Mouse (Mus musculus) left cerebral cortex, adult 8-10 months (tissue): ENCODE measurements around the gene Mbd4. TPM values are rescaled to one million over a fixed set of nuclear protein-coding genes. Genes with fewer than 3 reads are reported as not detected.
A peak's percentile ranks its signal among the peaks of the same experiment; 100 is the strongest.
"Not testable (repeated sequence)": the region's sequence is repeated elsewhere in the genome, so short reads cannot be mapped to it uniquely, and the experiment has no call there.

Source experiments
- DNase-seq, 2 experiments: peaks; one replicate each; pipeline ENCODE4 v3.0.0; 2022; ENCODE audit warnings: low spot score in 2 of 2
- total RNA-seq, 4 experiments: library from RNA; stranded (reverse); gene quantifications; 2 replicates each; pipeline ENCODE4 v1.2.4; 2022

Gene Mbd4
- total RNA-seq: 1 to 10 TPM; 7.8 to 9.4 (median 8.1) TPM

- DNase-seq: peak; percentile 90 to 99
These were observed at the start of gene Mbd4, which contains the start of gene Ift122 for GRCm38 (mm10) chr6:115853091-115853813. Gene Mbd4, minus strand, starts transcription at chr6:115853371. Gene Ift122, plus strand, starts transcription at chr6:115853470.

GRCm38 (mm10) chr6:115902545-115902944 lies 49.4 kb upstream of the Mbd4 start:
- no peak for DNase-seq

GRCm38 (mm10) chr6:115901489-115901931 lies 48.3 kb upstream of the Mbd4 start:
- no peak for DNase-seq

- DNase-seq: peak; percentile 61 to 77
These were observed 47.9 kb upstream of the Mbd4 start for GRCm38 (mm10) chr6:115901062-115901461.

- no peak for DNase-seq
These were observed 44.9 kb upstream of the Mbd4 start for GRCm38 (mm10) chr6:115897926-115898520.

- DNase-seq: no peak
These were observed 43.9 kb upstream of the Mbd4 start for GRCm38 (mm10) chr6:115897117-115897516.

GRCm38 (mm10) chr6:115896346-115896745 lies 43.2 kb upstream of the Mbd4 start:
- no peak for DNase-seq

- no peak for DNase-seq
These were observed 39.2 kb upstream of the Mbd4 start for GRCm38 (mm10) chr6:115892363-115892762.

- peak; percentile 77 to 87 for DNase-seq
These were observed 38.4 kb upstream of the Mbd4 start for GRCm38 (mm10) chr6:115891497-115892061.

- peak in 1 of 2 experiments; percentile 76 for DNase-seq
These were observed 37.9 kb upstream of the Mbd4 start for GRCm38 (mm10) chr6:115891061-115891460.

- no peak for DNase-seq
These were observed 37.4 kb upstream of the Mbd4 start for GRCm38 (mm10) chr6:115890601-115891000.

- no peak for DNase-seq
These were observed 35.1 kb upstream of the Mbd4 start for GRCm38 (mm10) chr6:115888296-115888695.

GRCm38 (mm10) chr6:115886894-115887293 lies 33.7 kb upstream of the Mbd4 start:
- DNase-seq: no peak

GRCm38 (mm10) chr6:115884018-115884417 lies 30.8 kb upstream of the Mbd4 start:
- DNase-seq: no peak

- DNase-seq: no peak
These were observed 27.6 kb upstream of the Mbd4 start for GRCm38 (mm10) chr6:115880751-115881150.

- DNase-seq: no peak
These were observed 26.6 kb upstream of the Mbd4 start for GRCm38 (mm10) chr6:115879736-115880135.

GRCm38 (mm10) chr6:115878694-115879093 lies 25.5 kb upstream of the Mbd4 start:
- DNase-seq: no peak

GRCm38 (mm10) chr6:115877239-115877638 lies 24.1 kb upstream of the Mbd4 start:
- DNase-seq: no peak

GRCm38 (mm10) chr6:115871318-115871717 lies 18.1 kb upstream of the Mbd4 start:
- not testable (repeated sequence) for DNase-seq

- DNase-seq: not testable (repeated sequence)
These were observed 14.0 kb upstream of the Mbd4 start for GRCm38 (mm10) chr6:115867157-115867556.

GRCm38 (mm10) chr6:115865246-115865645 lies 12.1 kb upstream of the Mbd4 start:
- DNase-seq: no peak

GRCm38 (mm10) chr6:115863340-115863841 lies 10.2 kb upstream of the Mbd4 start:
- DNase-seq: peak in 1 of 2 experiments; percentile 79
